Comparison of ENCODE assay signal across 20 mouse cellular contexts in genomic region chr3:115532141-115532735, GRCm38 (mm10).
DNase-seq lines count a peak whose midpoint lies in the region; ATAC-seq and TF ChIP-seq lines count a peak whose summit lies in the region.
"Had no signal": no experiment of that assay in that cellular context is flagged by ENCODE, and none has a peak within 500 bp of the region (broad histone marks: within the 10 kb centered on the region; RNA-seq: fewer than 3 reads in every experiment).

No protein-coding gene starts in this region.

- H3K9ac ChIP-seq in hindbrain, embryonic 16.5 days (ENCODE audit: low read depth, low read length), result no peak overlapping the region
- H3K9ac ChIP-seq in hindbrain, postnatal 0 days (replicated peaks; ENCODE audit: low read length), result no peak overlapping the region
- no peak overlapping the region for H3K9ac ChIP-seq in limb, embryonic 13.5 days
- no peak overlapping the region for H3K9ac ChIP-seq in neural tube, embryonic 13.5 days
- no peak overlapping the region for H3K9ac ChIP-seq in neural tube, embryonic 14.5 days (replicated peaks; ENCODE audit: low read depth, low read length)
- H3K9ac ChIP-seq: embryonic facial prominence, embryonic 15.5 days had no signal

- no peak overlapping the region for H3K4me2 ChIP-seq in hindbrain, embryonic 16.5 days (ENCODE audit: low read length)
- no peak overlapping the region for H3K4me2 ChIP-seq in hindbrain, postnatal 0 days (ENCODE audit: low read depth, low read length)
- H3K4me2 ChIP-seq in limb, embryonic 13.5 days (replicated peaks), result no peak overlapping the region
- H3K4me2 ChIP-seq in neural tube, embryonic 13.5 days, result no peak overlapping the region
- H3K4me2 ChIP-seq in neural tube, embryonic 14.5 days (ENCODE audit: low read depth, low read length), result no peak overlapping the region
- H3K4me2 ChIP-seq: embryonic facial prominence, embryonic 15.5 days had no signal

- no peak overlapping the region for H3K27ac ChIP-seq in hindbrain, embryonic 16.5 days (ENCODE audit: low read depth, low read length)
- H3K27ac ChIP-seq in hindbrain, postnatal 0 days, result no peak overlapping the region
- no peak overlapping the region for H3K27ac ChIP-seq in limb, embryonic 13.5 days
- no peak overlapping the region for H3K27ac ChIP-seq in limb, embryonic 10.5 days
- no peak overlapping the region for H3K27ac ChIP-seq in neural tube, embryonic 13.5 days (replicated peaks)
- no peak overlapping the region for H3K27ac ChIP-seq in neural tube, embryonic 14.5 days (ENCODE audit: low read depth, low read length)
- H3K27ac ChIP-seq: embryonic facial prominence, embryonic 15.5 days; forebrain, embryonic 10.5 days; gastrocnemius, adult 2 months; heart, embryonic 10.5 days had no signal

- H3K4me3 ChIP-seq in hindbrain, embryonic 16.5 days (ENCODE audit: low read length), result no peak overlapping the region
- no peak overlapping the region for H3K4me3 ChIP-seq in hindbrain, postnatal 0 days (ENCODE audit: low read length)
- no peak overlapping the region for H3K4me3 ChIP-seq in limb, embryonic 13.5 days
- H3K4me3 ChIP-seq in limb, embryonic 10.5 days, result no peak overlapping the region
- H3K4me3 ChIP-seq in neural tube, embryonic 13.5 days, result no peak overlapping the region
- H3K4me3 ChIP-seq in neural tube, embryonic 14.5 days (ENCODE audit: low read depth, low read length), result no peak overlapping the region
- H3K4me3 ChIP-seq: embryonic facial prominence, embryonic 15.5 days; erythroblast, embryonic 14.5 days; forebrain, embryonic 10.5 days; gastrocnemius, adult 2 months; heart, embryonic 10.5 days had no signal

- peak; percentile 56; the same call in 1 of the 2 replicates for ATAC-seq in hindbrain, embryonic 16.5 days
- ATAC-seq in hindbrain, postnatal 0 days, result no peak
- ATAC-seq in limb, embryonic 13.5 days (ENCODE audit: low FRiP score, low read depth), result peak; percentile 32; the same call in 1 of the 2 replicates
- ATAC-seq in neural tube, embryonic 13.5 days (ENCODE audit: low read depth), result peak; percentile 79
- ATAC-seq in neural tube, embryonic 14.5 days (ENCODE audit: low read depth), result peak; percentile 81; the same call in 1 of the 2 replicates
- ATAC-seq: forebrain, embryonic 14.5 days had no signal

- no peaks in the 10 kb centered on the region for H3K36me3 ChIP-seq in hindbrain, embryonic 16.5 days (ENCODE audit: control insufficient read depth, insufficient read depth, low read length)
- no peaks in the 10 kb centered on the region for H3K36me3 ChIP-seq in hindbrain, postnatal 0 days (ENCODE audit: insufficient read depth, low read length)
- H3K36me3 ChIP-seq in limb, embryonic 13.5 days, result no peaks in the 10 kb centered on the region
- no peaks in the 10 kb centered on the region for H3K36me3 ChIP-seq in limb, embryonic 10.5 days
- no peaks in the 10 kb centered on the region for H3K36me3 ChIP-seq in neural tube, embryonic 13.5 days
- no peaks in the 10 kb centered on the region for H3K36me3 ChIP-seq in neural tube, embryonic 14.5 days (ENCODE audit: control insufficient read depth, insufficient read depth, low read length)
- H3K36me3 ChIP-seq: embryonic facial prominence, embryonic 15.5 days; forebrain, embryonic 10.5 days; heart, embryonic 10.5 days had no signal

- WGBS in hindbrain, embryonic 16.5 days, result 83% methylated on average over 18 of the region's 18 CpGs
- WGBS in hindbrain, postnatal 0 days, result 87% methylated on average over 18 of the region's 18 CpGs
- WGBS in limb, embryonic 13.5 days, result 79% methylated on average over 18 of the region's 18 CpGs
- 86% methylated on average over 18 of the region's 18 CpGs for whole genome bisulfite sequencing in limb, embryonic 10.5 days
- WGBS in neural tube, embryonic 13.5 days, result 71% methylated on average over 18 of the region's 18 CpGs
- 68% methylated on average over 18 of the region's 18 CpGs for WGBS in neural tube, embryonic 14.5 days

- no peak for TF ChIP-seq CTCF in hindbrain, postnatal 0 days (IDR thresholded peaks at IDR 0.05; ENCODE audit: low read depth)

- no peaks in the 10 kb centered on the region for H3K9me3 ChIP-seq in hindbrain, embryonic 16.5 days (ENCODE audit: control insufficient read depth, low read length)
- H3K9me3 ChIP-seq in hindbrain, postnatal 0 days (ENCODE audit: low read length), result no peaks in the 10 kb centered on the region
- no peaks in the 10 kb centered on the region for H3K9me3 ChIP-seq in limb, embryonic 13.5 days
- no peaks in the 10 kb centered on the region for H3K9me3 ChIP-seq in limb, embryonic 10.5 days (replicated peaks)
- H3K9me3 ChIP-seq in neural tube, embryonic 13.5 days, result no peaks in the 10 kb centered on the region
- H3K9me3 ChIP-seq in neural tube, embryonic 14.5 days (ENCODE audit: control insufficient read depth, low read length), result no peaks in the 10 kb centered on the region
- H3K9me3 ChIP-seq: embryonic facial prominence, embryonic 15.5 days; forebrain, embryonic 10.5 days; heart, embryonic 10.5 days had no signal

- H3K27me3 ChIP-seq in hindbrain, embryonic 16.5 days (replicated peaks; ENCODE audit: control insufficient read depth, insufficient read depth, low read length), result no peaks in the 10 kb centered on the region
- H3K27me3 ChIP-seq in hindbrain, postnatal 0 days (ENCODE audit: insufficient read depth, low read length), result no peaks in the 10 kb centered on the region
- H3K27me3 ChIP-seq in limb, embryonic 13.5 days, result no peaks in the 10 kb centered on the region
- H3K27me3 ChIP-seq in limb, embryonic 10.5 days (ENCODE audit: low read depth, poor library complexity, severe bottlenecking), result no peaks in the 10 kb centered on the region
- H3K27me3 ChIP-seq in neural tube, embryonic 13.5 days, result no peaks in the 10 kb centered on the region
- H3K27me3 ChIP-seq in neural tube, embryonic 14.5 days (ENCODE audit: control insufficient read depth, insufficient read depth, low read length), result no peaks in the 10 kb centered on the region
- H3K27me3 ChIP-seq: embryonic facial prominence, embryonic 15.5 days had no signal

- H3K4me1 ChIP-seq in hindbrain, embryonic 16.5 days (ENCODE audit: control insufficient read depth, insufficient read depth, low read depth, low read length), result no peaks in the 10 kb centered on the region
- H3K4me1 ChIP-seq in hindbrain, postnatal 0 days (ENCODE audit: insufficient read depth, low read length), result no peaks in the 10 kb centered on the region
- H3K4me1 ChIP-seq in limb, embryonic 13.5 days, result no peaks in the 10 kb centered on the region
- H3K4me1 ChIP-seq in limb, embryonic 10.5 days, result no peaks in the 10 kb centered on the region
- no peaks in the 10 kb centered on the region for H3K4me1 ChIP-seq in neural tube, embryonic 13.5 days (replicated peaks)
- no peaks in the 10 kb centered on the region for H3K4me1 ChIP-seq in neural tube, embryonic 14.5 days (ENCODE audit: control insufficient read depth, insufficient read depth, low read length)
- H3K4me1 ChIP-seq: embryonic facial prominence, embryonic 15.5 days; forebrain, embryonic 10.5 days; heart, embryonic 10.5 days had no signal

- no peak for DNase-seq in hindbrain, postnatal 0 days (ENCODE audit: low spot score)
- no peak for DNase-seq in limb, embryonic 10.5 days (ENCODE audit: low spot score)
- DNase-seq: adrenal gland, adult 2 months; adrenal gland, postnatal 25 days; cerebellum, adult 2 months; cerebellum, postnatal 14 days; embryo, embryonic 11 days; gastrocnemius, adult 2 months; gastrocnemius, postnatal 25 days; heart, postnatal 10 days; heart, postnatal 4 days had no signal
